Mouse (Mus musculus): ENCODE measurements around the gene Fbxo8. TPM values are rescaled to one million over a fixed set of nuclear protein-coding genes. Genes with fewer than 3 reads are reported as not detected.

The Fbxo8 gene
- 10 to 100 TPM; 48.2 to 56.8 TPM for total RNA-seq (2021)

DNA sequence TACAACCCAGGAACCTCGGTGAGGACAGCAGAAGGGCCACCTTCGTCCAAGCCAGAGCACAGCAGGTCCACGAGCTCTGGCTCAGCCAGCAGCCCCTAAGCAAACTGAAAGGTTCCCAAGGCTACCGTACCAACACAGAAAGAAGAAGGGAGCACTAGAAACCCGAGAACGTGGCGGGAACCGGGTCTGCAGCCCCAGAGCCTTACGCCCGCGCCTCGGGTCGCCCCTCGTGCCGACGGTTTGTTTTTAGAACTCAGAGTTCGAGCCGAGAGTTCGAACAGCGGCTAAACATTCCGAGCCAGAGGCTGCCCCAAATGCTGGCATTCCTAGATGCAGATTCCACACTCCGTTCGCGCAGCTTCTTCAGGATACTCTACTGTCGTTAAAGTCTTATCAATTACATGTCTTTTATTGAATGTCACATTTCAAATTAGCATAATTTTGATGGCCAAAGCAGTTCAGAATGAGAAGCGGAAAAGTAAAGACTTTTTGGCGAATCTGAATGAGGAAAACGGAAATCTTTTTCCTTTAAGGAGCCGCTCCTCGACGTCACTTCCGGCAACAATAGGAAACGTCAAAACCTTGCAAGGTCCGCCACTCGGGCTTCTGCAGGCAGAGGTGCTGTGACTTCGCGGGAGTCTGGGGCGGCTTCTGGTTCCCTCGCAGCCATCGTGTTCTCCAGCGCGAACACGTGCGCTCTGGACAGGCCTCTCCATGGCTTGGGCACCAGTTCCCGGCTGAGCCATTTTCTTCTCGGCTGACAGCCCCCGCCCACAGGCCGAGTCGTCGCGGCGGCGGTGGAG lies at the start of gene Fbxo8, which contains the start of gene Cep44:
Fbxo8 (plus strand) TSS at position 533 of the 803 bp plus-strand sequence.
Cep44 (minus strand) TSS at position 490 of the 803 bp plus-strand sequence.
- intact Hi-C loops (cut with DNase I): loop anchor here (5.0 to 10.0 kb wide), 2 partner anchors 67 to 784 kb away; no protein-coding TSS in a partner anchor
- DNase-seq (ENCODE audit: low spot score): peak; percentile 54

DNA sequence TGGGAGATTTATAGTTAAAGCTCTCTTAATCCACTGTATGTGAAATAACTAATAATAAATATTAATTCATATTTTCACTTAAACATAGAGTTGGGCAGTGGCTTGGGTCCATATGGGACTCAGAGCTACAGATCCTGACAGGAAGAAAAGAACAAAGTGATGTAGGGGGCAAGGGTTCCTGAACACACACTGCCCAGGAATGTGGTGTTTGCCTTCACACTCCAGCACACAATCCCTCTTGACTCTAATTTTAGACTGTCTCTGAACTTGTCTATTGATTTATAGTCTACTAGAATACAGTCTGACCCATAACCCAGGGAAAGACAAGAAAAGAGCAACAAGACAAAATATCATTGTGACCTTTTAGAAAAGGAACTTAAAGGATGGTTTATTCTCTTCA lies 49.0 kb upstream of the Fbxo8 start:
- intact Hi-C loops (cut with DNase I): no loop called here

GRCm38 (mm10) chr8:56508318-56508951 lies 42.5 kb upstream of the Fbxo8 start:
- DNase-seq (ENCODE audit: low spot score): no peak
- intact Hi-C loops (cut with DNase I): no loop called here

More for the DNA sequence above, 49.0 kb upstream of the Fbxo8 start:
- no peak for DNase-seq (ENCODE audit: low spot score)

DNA sequence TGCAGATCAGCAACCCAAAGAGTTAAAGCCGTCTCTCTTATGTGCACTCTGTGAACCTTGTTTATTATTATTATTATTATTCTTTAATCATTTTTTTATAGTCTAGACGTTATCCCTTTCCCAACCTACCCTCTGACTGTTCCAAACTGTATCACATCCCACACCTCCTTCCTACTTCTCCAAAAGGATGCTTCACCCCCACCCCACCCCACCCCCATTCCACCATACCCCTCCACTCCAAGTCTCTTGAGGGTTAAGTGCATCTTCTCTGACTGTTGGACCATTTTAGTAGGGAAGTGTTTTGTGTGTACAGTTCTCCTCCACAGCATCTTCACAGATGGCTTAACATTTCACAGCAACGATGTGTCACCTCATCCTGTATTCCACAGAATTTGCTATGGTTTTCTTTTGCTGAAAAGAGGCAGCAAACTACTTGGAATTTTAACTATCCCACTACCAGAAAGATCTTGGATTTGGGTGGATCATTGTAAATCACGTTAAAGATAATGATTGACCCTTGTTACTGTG lies 41.9 kb upstream of the Fbxo8 start:
- intact Hi-C loops (cut with DNase I): no loop called here
- no peak for DNase-seq (ENCODE audit: low spot score)

- intact Hi-C loops (cut with DNase I): no loop called here
- DNase-seq (ENCODE audit: low spot score): no peak
Measured at GRCm38 (mm10) chr8:56518848-56519247, 32.0 kb upstream of the Fbxo8 start.

GRCm38 (mm10) chr8:56520249-56520648 lies 30.6 kb upstream of the Fbxo8 start:
- no peak for DNase-seq (ENCODE audit: low spot score)
- intact Hi-C loops (cut with DNase I): no loop called here

GRCm38 (mm10) chr8:56521051-56521450 lies 29.8 kb upstream of the Fbxo8 start:
- DNase-seq (ENCODE audit: low spot score): no peak
- intact Hi-C loops (cut with DNase I): no loop called here

DNA sequence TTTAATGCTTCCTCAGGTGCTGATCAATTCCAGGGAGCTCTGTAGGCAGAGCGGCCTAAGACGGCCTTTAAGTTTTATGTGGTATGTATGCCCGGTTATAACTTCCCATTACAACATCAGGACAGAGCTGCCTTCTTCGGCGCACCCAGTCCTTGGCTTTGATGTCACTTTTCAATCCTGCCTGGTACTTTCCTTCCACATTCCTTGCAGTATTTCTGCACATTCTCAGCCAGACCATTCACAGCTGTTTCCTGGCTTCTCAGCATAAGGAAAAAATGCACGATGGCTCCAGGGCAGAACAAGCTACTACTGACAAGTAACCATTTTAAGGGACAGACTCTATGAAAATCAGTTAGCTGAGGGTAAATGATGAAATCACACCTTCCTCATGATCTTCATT lies 22.0 kb upstream of the Fbxo8 start:
- no peak for DNase-seq (ENCODE audit: low spot score)
- intact Hi-C loops (cut with DNase I): no loop called here

DNA sequence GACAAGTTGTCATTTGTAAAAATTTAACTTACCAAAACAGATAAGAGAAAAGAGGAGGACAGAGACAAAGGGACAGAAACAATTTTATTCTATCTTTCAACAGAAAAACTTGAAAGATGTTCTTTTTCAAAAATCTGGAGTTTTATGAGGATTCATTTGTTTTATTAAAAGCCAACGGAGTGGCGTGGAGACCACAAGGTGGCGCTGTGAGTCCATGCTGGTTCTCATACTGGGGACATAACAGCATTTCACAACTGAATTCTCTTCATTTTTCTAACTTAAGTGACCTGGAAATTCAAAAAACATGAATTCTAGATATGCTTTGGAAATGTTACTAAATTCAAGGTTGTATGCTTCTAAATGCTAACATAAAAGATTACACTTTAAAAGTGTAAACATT lies 20.5 kb upstream of the Fbxo8 start:
- DNase-seq (ENCODE audit: low spot score): no peak
- intact Hi-C loops (cut with DNase I): loop anchor here (1.0 kb wide), 1 partner anchor 85 kb away; no protein-coding TSS in a partner anchor

DNA sequence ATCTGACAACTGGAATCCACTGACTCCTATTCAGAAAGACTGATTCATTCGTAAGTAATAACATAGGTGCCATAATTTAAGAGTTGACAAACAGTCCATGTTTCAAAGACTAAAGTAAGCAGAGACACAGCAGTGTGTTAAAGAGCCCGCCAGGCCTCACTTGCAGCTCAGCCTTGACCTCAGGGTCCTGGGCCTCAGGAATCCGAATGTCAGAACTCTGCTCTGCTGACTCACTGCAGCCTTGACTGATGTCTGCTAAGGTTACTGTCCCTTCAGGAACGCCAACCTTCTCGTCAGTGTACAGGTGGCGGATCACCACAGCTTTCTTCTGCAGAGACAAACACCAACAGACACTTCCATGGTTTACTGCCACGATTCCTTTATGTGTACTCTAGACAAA lies 10.2 kb upstream of the Fbxo8 start:
- intact Hi-C loops (cut with DNase I): no loop called here
- no peak for DNase-seq (ENCODE audit: low spot score)

GRCm38 (mm10) chr8:56547866-56548265 lies 3.0 kb upstream of the Fbxo8 start:
- DNase-seq (ENCODE audit: low spot score): no peak
- intact Hi-C loops (cut with DNase I): no loop called here

- intact Hi-C loops (cut with DNase I): loop anchor here (5.0 to 10.0 kb wide), 2 partner anchors 66 to 783 kb away; no protein-coding TSS in a partner anchor
- peak; percentile 86 for DNase-seq (ENCODE audit: low spot score)
Measured at GRCm38 (mm10) chr8:56551361-56551852, 517 bp downstream of the Fbxo8 start.

DNA sequence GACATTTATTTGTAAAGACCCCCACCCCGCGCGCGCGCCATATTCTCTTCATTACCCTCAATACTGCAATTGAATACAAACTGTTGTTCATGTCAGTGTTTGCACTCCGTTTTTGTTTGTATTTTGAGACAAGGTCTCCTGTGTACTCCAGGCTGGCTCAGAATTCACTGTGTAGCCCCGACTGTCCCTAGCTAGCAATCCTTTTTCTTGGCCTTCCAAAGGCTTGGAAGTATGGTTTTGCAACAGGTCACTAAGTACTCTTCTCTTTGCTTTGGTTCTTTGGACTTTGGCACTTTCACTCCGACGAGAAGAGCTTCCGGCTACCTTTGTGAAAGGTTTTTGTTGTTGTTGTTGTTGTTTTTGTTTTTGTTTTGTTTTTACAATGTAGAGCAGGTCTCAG lies 1.2 kb downstream of the Fbxo8 start:
- no peak for DNase-seq (ENCODE audit: low spot score)
- intact Hi-C loops (cut with DNase I): loop anchor here (5.0 to 10.0 kb wide), 2 partner anchors 65 to 783 kb away; no protein-coding TSS in a partner anchor

DNA sequence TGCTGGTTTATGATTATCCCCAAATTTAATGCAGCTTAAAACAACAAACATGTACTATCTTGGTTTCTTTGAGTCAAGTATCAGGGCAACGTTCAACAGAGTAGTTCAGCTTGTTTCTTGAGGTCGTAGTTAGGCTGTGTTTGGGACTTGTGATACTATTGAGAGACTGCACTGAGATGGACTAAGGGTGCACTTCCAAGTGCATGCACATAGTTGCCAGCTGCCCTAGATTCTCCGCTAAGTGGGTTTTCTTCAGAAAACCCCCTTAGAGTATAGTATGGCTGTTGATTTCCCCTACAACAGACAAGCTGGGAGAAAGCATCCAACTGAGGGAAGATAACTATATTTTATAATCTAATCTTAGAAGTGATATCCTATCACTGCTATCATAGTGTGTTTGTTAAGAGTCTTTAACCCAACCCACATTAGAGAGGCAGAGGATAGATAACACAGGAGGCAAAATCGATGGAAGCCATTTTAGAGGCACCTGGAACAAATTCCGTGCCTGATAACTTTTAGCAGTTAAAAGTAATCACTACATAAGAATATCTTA lies 1.7 kb downstream of the Fbxo8 start:
- DNase-seq (ENCODE audit: low spot score): no peak
- intact Hi-C loops (cut with DNase I): loop anchor here (5.0 to 10.0 kb wide), 2 partner anchors 65 to 782 kb away; no protein-coding TSS in a partner anchor

GRCm38 (mm10) chr8:56564399-56565047 lies 13.6 kb downstream of the Fbxo8 start:
- no peak for DNase-seq (ENCODE audit: low spot score)
- intact Hi-C loops (cut with DNase I): no loop called here

GRCm38 (mm10) chr8:56566856-56567255 lies 16.0 kb downstream of the Fbxo8 start:
- intact Hi-C loops (cut with DNase I): no loop called here
- no peak for DNase-seq (ENCODE audit: low spot score)

- intact Hi-C loops (cut with DNase I): no loop called here
- DNase-seq (ENCODE audit: low spot score): no peak
Measured at GRCm38 (mm10) chr8:56580918-56581317, 30.0 kb downstream of the Fbxo8 start.

- intact Hi-C loops (cut with DNase I): no loop called here
- DNase-seq (ENCODE audit: low spot score): no peak
Measured at GRCm38 (mm10) chr8:56582841-56583240, 32.0 kb downstream of the Fbxo8 start.

DNA sequence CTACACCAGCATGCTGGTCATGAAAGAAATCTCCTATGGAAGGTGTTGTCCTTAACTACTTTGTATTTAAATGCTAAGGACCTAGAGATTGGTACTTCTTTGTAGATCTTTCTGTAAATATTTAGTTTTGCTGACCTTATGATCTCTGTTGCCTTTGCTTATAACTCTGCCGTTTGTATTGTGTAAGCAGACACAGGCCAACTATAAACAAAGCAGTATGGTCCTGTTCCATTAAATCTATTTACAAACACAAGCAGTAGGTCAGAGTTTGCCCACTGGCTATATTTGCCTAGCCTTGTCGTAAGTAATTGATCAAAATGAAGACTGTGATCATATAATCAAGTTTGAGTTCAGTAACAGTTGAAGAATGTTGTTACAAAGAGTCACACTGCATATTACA lies 38.1 kb downstream of the Fbxo8 start:
- intact Hi-C loops (cut with DNase I): no loop called here

GRCm38 (mm10) chr8:56591084-56591483 lies 40.2 kb downstream of the Fbxo8 start:
- intact Hi-C loops (cut with DNase I): no loop called here
- no peak for DNase-seq (ENCODE audit: low spot score)

More for the DNA sequence above, 38.1 kb downstream of the Fbxo8 start:
- no peak for DNase-seq (ENCODE audit: low spot score)
